Comparison of ENCODE assay signal across 25 mouse cellular contexts in genomic region chr3:73434331-73434730, GRCm38 (mm10).
DNase-seq lines count a peak whose midpoint lies in the region; ATAC-seq and TF ChIP-seq lines count a peak whose summit lies in the region.
"Had no signal": no experiment of that assay in that cellular context is flagged by ENCODE, and none has a peak within 500 bp of the region (broad histone marks: within the 10 kb centered on the region; RNA-seq: fewer than 3 reads in every experiment).

No protein-coding gene starts in this region.

- no peak overlapping the region for H3K9ac ChIP-seq in ES-E14 (ENCODE audit: insufficient read depth, low read depth, low read length, poor library complexity, severe bottlenecking)

- peaks cover 2% of the 10 kb centered on the region for H3K9me3 ChIP-seq in ES-E14 (ENCODE audit: control insufficient read depth, insufficient read depth, low read depth, low read length)
- H3K9me3 ChIP-seq: G1E had no signal

- no peak overlapping the region for H3K4me3 ChIP-seq in ES-E14 (ENCODE audit: insufficient read depth in 1 of 2, low read depth in 1 of 2, low read length in 2 of 2, poor library complexity in 1 of 2, severe bottlenecking in 1 of 2)

- in situ Hi-C loops in ES-E14 (cut with MboI; ENCODE audit: low sequenced_read_pairs in 2 of 2, unreplicated experiment in 2 of 2) = no loop called here

- no peak for ATAC-seq in monocyte, adult 5-6 weeks (replicated peaks; ENCODE audit: insufficient number of reproducible peaks, low FRiP score, low TSS enrichment, poor library complexity, severe bottlenecking)
- ATAC-seq: activated CD4-positive, CD25-positive, alpha-beta regulatory T cell, adult 4 months; CD4-positive, CD25-positive, alpha-beta regulatory T cell, adult 4 months; Patski had no signal

- H3K36me3 ChIP-seq in ES-E14 (ENCODE audit: control insufficient read depth, insufficient read depth, low read length, poor library complexity, severe bottlenecking) = no peaks in the 10 kb centered on the region
- H3K36me3 ChIP-seq: G1E had no signal

- H3K4me1 ChIP-seq in ES-E14 (ENCODE audit: control insufficient read depth in 2 of 2, insufficient read depth in 2 of 2, low read length in 2 of 2, poor library complexity in 1 of 2) = peaks cover 0 to 2% of the 10 kb centered on the region in 2 experiments; a peak in 1 of 4 replicates

- peak; percentile 94 for DNase-seq in ES-CJ7 (ENCODE audit: low read depth, low spot score)
- peak; percentile 41 for DNase-seq in ES-E14 (ENCODE audit: low read depth, low spot score)
- peak; percentile 96 for DNase-seq in R1 (ENCODE audit: low read depth, low spot score)
- DNase-seq in ZHBTc4 (ENCODE audit: low read depth, low spot score) = peak; percentile 83
- no peak for DNase-seq in lung, postnatal 25 days (ENCODE audit: low spot score)
- DNase-seq in gastrocnemius, postnatal 4 days (ENCODE audit: low spot score in 2 of 2) = no peak
- no peak for DNase-seq in adrenal gland, postnatal 36 days
- DNase-seq: adrenal gland, adult 2 months; adrenal gland, adult 8-10 months; adrenal gland, postnatal 10 days; adrenal gland, postnatal 14 days; adrenal gland, postnatal 25 days; B cell, adult 2 months; cerebellum, adult 11 months; cerebellum, adult 11-12 months; cerebellum, adult 18-20 months; cerebellum, adult 2 months; cerebellum, adult 8-10 months; cerebellum, adult 9-10 months; cerebellum, adult 9-11 months had no signal

- no peak overlapping the region for H3K27ac ChIP-seq in ES-E14 (ENCODE audit: insufficient read depth, low read depth, low read length, poor library complexity, severe bottlenecking)

TF ChIP-seq in ES-E14, 5 proteins besides CTCF, POLR2A, EP300 and RAD21:
- TF ChIP-seq HCFC1 (IDR thresholded peaks at IDR 0.05; ENCODE audit: borderline replicate concordance, insufficient read depth, low read length) = no peak
- peak; percentile 65; the same call in 1 of the 2 replicates for TF ChIP-seq ZNF384 (IDR thresholded peaks at IDR 0.05; ENCODE audit: low read depth, low read length)

Comparison
In these comparisons a context has a peak if more than half of its experiments do, and no peak if none do; other contexts are left out.
1. DNase-seq: peak in ES-CJ7 (single experiment), ES-E14 (single experiment), R1 (single experiment) and ZHBTc4 (single experiment); none in lung, postnatal 25 days (single experiment), gastrocnemius, postnatal 4 days (0 of 2) and adrenal gland, postnatal 36 days (0 of 2).